Mouse (Mus musculus) lung, postnatal 10 days (tissue): ENCODE data around the gene Ttc9.
A peak's percentile ranks its signal among the peaks of the same experiment; 100 is the strongest.

ENCODE experiments used
- DNase-seq: peaks from one replicate; pipeline ENCODE4 v3.0.0; 2021

The Ttc9 gene

GRCm38 (mm10) chr12:81630915-81631660 is at the start of gene Ttc9:
Ttc9 (plus strand) TSS chr12:81631249.
- peak; percentile 34 for DNase-seq

- peak; percentile 97 for DNase-seq
These were observed 36.0 kb upstream of the Ttc9 start, which contains the start of gene Med6 for GRCm38 (mm10) chr12:81594902-81595671. Med6 (minus strand) TSS chr12:81595008.

- no peak for DNase-seq
These were observed 34.3 kb upstream of the Ttc9 start for GRCm38 (mm10) chr12:81596547-81597262.

GRCm38 (mm10) chr12:81604995-81605784 is 25.9 kb upstream of the Ttc9 start:
- DNase-seq: no peak

GRCm38 (mm10) chr12:81609445-81609844 is 21.6 kb upstream of the Ttc9 start:
- no peak for DNase-seq

GRCm38 (mm10) chr12:81615807-81616206 is 15.2 kb upstream of the Ttc9 start:
- no peak for DNase-seq

GRCm38 (mm10) chr12:81616980-81617379 is 14.1 kb upstream of the Ttc9 start:
- DNase-seq: no peak

GRCm38 (mm10) chr12:81619302-81619701 is 11.7 kb upstream of the Ttc9 start:
- DNase-seq: peak; percentile 82

GRCm38 (mm10) chr12:81623377-81623776 is 7.7 kb upstream of the Ttc9 start:
- DNase-seq: no peak

- no peak for DNase-seq
These were observed 4.7 kb upstream of the Ttc9 start for GRCm38 (mm10) chr12:81626226-81626861.

GRCm38 (mm10) chr12:81627426-81627825 is 3.6 kb upstream of the Ttc9 start:
- peak; percentile 22 for DNase-seq

GRCm38 (mm10) chr12:81628091-81628490 is 3.0 kb upstream of the Ttc9 start:
- no peak for DNase-seq

GRCm38 (mm10) chr12:81630520-81630914 is 532 bp upstream of the Ttc9 start:
- peak; percentile 37 for DNase-seq

- peak; percentile 16 for DNase-seq
These were observed 782 bp downstream of the Ttc9 start for GRCm38 (mm10) chr12:81631661-81632401.

- no peak for DNase-seq
These were observed 2.2 kb downstream of the Ttc9 start for GRCm38 (mm10) chr12:81633246-81633645.

GRCm38 (mm10) chr12:81640656-81641055 is 9.6 kb downstream of the Ttc9 start:
- DNase-seq: no peak

GRCm38 (mm10) chr12:81642361-81643082 is 11.5 kb downstream of the Ttc9 start:
- no peak for DNase-seq

GRCm38 (mm10) chr12:81646811-81647210 is 15.8 kb downstream of the Ttc9 start:
- DNase-seq: no peak

GRCm38 (mm10) chr12:81653344-81653743 is 22.3 kb downstream of the Ttc9 start:
- no peak for DNase-seq

GRCm38 (mm10) chr12:81657321-81657720 is 26.3 kb downstream of the Ttc9 start:
- no peak for DNase-seq

- DNase-seq: no peak
These were observed 27.0 kb downstream of the Ttc9 start for GRCm38 (mm10) chr12:81658086-81658485.
